Mouse (Mus musculus): ENCODE data around the gene Tmem212. TPM values are rescaled to one million over a fixed set of nuclear protein-coding genes. Genes with fewer than 3 reads are reported as not detected.

Tmem212 gene
- total and polyA plus RNA-seq, 2 experiments from 2014 or later = not detected

DNA sequence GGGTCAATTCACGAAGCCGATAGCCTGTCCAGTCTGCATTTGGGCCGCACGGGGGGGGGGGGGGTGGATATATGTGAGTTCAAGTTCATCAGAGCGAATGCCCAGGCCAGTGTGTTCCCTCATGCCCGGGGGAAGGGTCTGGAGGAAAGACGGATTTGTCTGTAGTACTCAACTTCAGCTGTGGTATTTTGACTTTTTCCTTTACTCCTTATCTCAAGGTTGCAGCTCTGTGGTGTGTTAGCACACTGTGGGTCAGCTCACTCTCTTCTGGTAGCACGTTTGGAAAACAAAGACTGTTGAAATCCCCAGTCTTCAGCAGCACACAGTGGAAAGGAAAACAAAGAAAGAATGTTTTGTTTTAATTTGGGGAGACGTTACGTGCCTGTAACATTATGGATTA lies 2.0 kb upstream of the Tmem212 start:
- Histone ChIP-seq H3K9ac (replicated peaks; ENCODE audit: low read depth, low read length) (no peak overlapping the region), H3K27ac (ENCODE audit: low read depth) (no peak overlapping the region), H3K9me3 (replicated peaks; ENCODE audit: control insufficient read depth, low read length) (no peaks in the 10 kb centered on the region), H3K4me1 (ENCODE audit: control insufficient read depth, insufficient read depth) (peaks cover 6% of the 10 kb centered on the region), H3K4me3 (ENCODE audit: low read depth, low read length) (no peak overlapping the region), H3K36me3 (replicated peaks; ENCODE audit: control insufficient read depth, insufficient read depth, low read length) (no peaks in the 10 kb centered on the region), H3K27me3 (ENCODE audit: control insufficient read depth, insufficient read depth, low read length) (no peaks in the 10 kb centered on the region), H3K4me2 (ENCODE audit: low read depth, low read length) (no peak overlapping the region)
- DNase-seq (ENCODE audit: low spot score) = no peak
- TF ChIP-seq EP300 (IDR thresholded peaks at IDR 0.05; ENCODE audit: low read depth) = no peak
- no peak for TF ChIP-seq CTCF (IDR thresholded peaks at IDR 0.05; ENCODE audit: low read depth)
- 0 out of 2 replicates have a peak, but pooled peaks have one; percentile 25 for ATAC-seq (ENCODE audit: insufficient read depth, low read depth)
- WGBS = 54% methylated on average over 10 of the region's 10 CpGs

GRCm38 (mm10) chr3:27886578-27886977 lies 9.6 kb downstream of the Tmem212 start:
- Histone ChIP-seq H3K9ac (replicated peaks; ENCODE audit: low read depth, low read length) (no peak overlapping the region), H3K4me2 (ENCODE audit: low read depth, low read length) (no peak overlapping the region), H3K4me1 (ENCODE audit: control insufficient read depth, insufficient read depth) (peaks cover 15% of the 10 kb centered on the region; the same call in 1 of the 2 replicates), H3K4me3 (ENCODE audit: low read depth, low read length) (no peak overlapping the region), H3K27me3 (ENCODE audit: control insufficient read depth, insufficient read depth, low read length) (no peaks in the 10 kb centered on the region), H3K9me3 (replicated peaks; ENCODE audit: control insufficient read depth, low read length) (no peaks in the 10 kb centered on the region), H3K27ac (ENCODE audit: low read depth) (no peak overlapping the region), H3K36me3 (replicated peaks; ENCODE audit: control insufficient read depth, insufficient read depth, low read length) (no peaks in the 10 kb centered on the region)
- 27% methylated on average over 7 of the region's 7 CpGs for WGBS
- ATAC-seq (ENCODE audit: insufficient read depth, low read depth) = peak; percentile 36; the same call in 1 of the 2 replicates
- TF ChIP-seq CTCF (IDR thresholded peaks at IDR 0.05; ENCODE audit: low read depth) (no peak), EP300 (IDR thresholded peaks at IDR 0.05; ENCODE audit: low read depth) (no peak)
- peak; percentile 53 for DNase-seq (ENCODE audit: low spot score)

GRCm38 (mm10) chr3:27885585-27885984 lies 10.6 kb downstream of the Tmem212 start:
- no peak overlapping the region for H3K4me2 ChIP-seq (ENCODE audit: low read depth, low read length)
- H3K27ac ChIP-seq (ENCODE audit: low read depth) = no peak overlapping the region
- WGBS = 86% methylated on average over 6 of the region's 6 CpGs
- no peak for TF ChIP-seq EP300 (IDR thresholded peaks at IDR 0.05; ENCODE audit: low read depth)
- no peak for TF ChIP-seq CTCF (IDR thresholded peaks at IDR 0.05; ENCODE audit: low read depth)
- ATAC-seq (ENCODE audit: insufficient read depth, low read depth) = no peak
- H3K4me3 ChIP-seq (ENCODE audit: low read depth, low read length) = no peak overlapping the region
- H3K9ac ChIP-seq (replicated peaks; ENCODE audit: low read depth, low read length) = no peak overlapping the region
- no peaks in the 10 kb centered on the region for H3K9me3 ChIP-seq (replicated peaks; ENCODE audit: control insufficient read depth, low read length)
- H3K4me1 ChIP-seq (ENCODE audit: control insufficient read depth, insufficient read depth) = peaks cover 15% of the 10 kb centered on the region; the same call in 1 of the 2 replicates
- H3K36me3 ChIP-seq (replicated peaks; ENCODE audit: control insufficient read depth, insufficient read depth, low read length) = no peaks in the 10 kb centered on the region
- no peaks in the 10 kb centered on the region for H3K27me3 ChIP-seq (ENCODE audit: control insufficient read depth, insufficient read depth, low read length)
- DNase-seq (ENCODE audit: low spot score) = no peak

GRCm38 (mm10) chr3:27881897-27882835 lies 14.0 kb downstream of the Tmem212 start:
- whole genome bisulfite sequencing = 42% methylated on average over 6 of the region's 6 CpGs
- Histone ChIP-seq H3K4me1 (ENCODE audit: control insufficient read depth, insufficient read depth) (peaks cover 11% of the 10 kb centered on the region; the same call in 1 of the 2 replicates), H3K4me3 (ENCODE audit: low read depth, low read length) (no peak overlapping the region), H3K9me3 (replicated peaks; ENCODE audit: control insufficient read depth, low read length) (no peaks in the 10 kb centered on the region), H3K27me3 (ENCODE audit: control insufficient read depth, insufficient read depth, low read length) (no peaks in the 10 kb centered on the region), H3K27ac (ENCODE audit: low read depth) (peak overlapping the region; percentile 41), H3K36me3 (replicated peaks; ENCODE audit: control insufficient read depth, insufficient read depth, low read length) (no peaks in the 10 kb centered on the region), H3K9ac (replicated peaks; ENCODE audit: low read depth, low read length) (no peak overlapping the region), H3K4me2 (ENCODE audit: low read depth, low read length) (no peak overlapping the region)
- ATAC-seq (ENCODE audit: insufficient read depth, low read depth) = peak; percentile 49
- 0 out of 2 replicates have a peak, but pooled peaks have one; percentile 27 for TF ChIP-seq EP300 (IDR thresholded peaks at IDR 0.05; ENCODE audit: low read depth)
- no peak for TF ChIP-seq CTCF (IDR thresholded peaks at IDR 0.05; ENCODE audit: low read depth)
- no peak for DNase-seq (ENCODE audit: low spot score)

DNA sequence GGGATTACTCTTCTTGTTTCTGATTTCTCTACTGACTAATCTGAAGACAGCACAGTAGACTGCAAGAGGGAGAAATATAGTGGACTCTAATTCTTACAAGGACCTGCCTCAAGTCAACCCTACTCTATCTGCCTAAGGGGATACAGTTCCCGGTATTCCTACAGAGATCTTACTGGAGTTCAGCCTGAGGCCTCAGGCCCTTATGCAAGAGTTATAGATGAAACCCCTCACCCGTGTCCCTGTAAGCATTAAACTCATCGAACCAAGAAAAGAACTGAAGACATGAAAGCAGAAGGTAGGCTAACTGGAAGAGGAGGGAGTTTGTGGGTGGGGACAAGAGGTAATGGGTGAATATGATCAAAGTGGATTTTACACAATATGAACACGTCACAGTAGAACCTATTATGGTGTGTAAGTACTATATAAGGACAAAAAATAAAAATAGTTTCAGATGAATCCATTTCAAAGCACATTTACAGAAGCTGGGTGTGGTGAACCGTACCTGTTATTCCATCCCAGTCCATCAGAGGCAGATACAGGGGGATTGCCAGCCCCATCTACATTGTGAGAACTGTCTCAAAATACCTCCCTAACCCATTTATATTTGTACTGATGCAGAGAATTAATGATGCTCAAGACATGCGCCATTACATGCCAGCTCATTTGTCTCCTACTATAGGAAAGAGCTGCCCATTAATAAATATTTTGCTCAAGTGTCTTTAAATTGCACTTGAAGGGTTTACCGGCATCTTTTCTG lies 17.1 kb downstream of the Tmem212 start:
- DNase-seq (ENCODE audit: low spot score) (no peak), ATAC-seq (ENCODE audit: insufficient read depth, low read depth) (no peak)
- Histone ChIP-seq H3K27ac (ENCODE audit: low read depth) (no peak overlapping the region), H3K27me3 (ENCODE audit: control insufficient read depth, insufficient read depth, low read length) (no peaks in the 10 kb centered on the region), H3K36me3 (replicated peaks; ENCODE audit: control insufficient read depth, insufficient read depth, low read length) (no peaks in the 10 kb centered on the region), H3K4me1 (ENCODE audit: control insufficient read depth, insufficient read depth) (peaks cover 11% of the 10 kb centered on the region; the same call in 1 of the 2 replicates), H3K9ac (replicated peaks; ENCODE audit: low read depth, low read length) (no peak overlapping the region), H3K4me3 (ENCODE audit: low read depth, low read length) (no peak overlapping the region), H3K9me3 (replicated peaks; ENCODE audit: control insufficient read depth, low read length) (no peaks in the 10 kb centered on the region), H3K4me2 (ENCODE audit: low read depth, low read length) (no peak overlapping the region)
- 87% methylated on average over 7 of the region's 7 CpGs for WGBS
- TF ChIP-seq EP300 (IDR thresholded peaks at IDR 0.05; ENCODE audit: low read depth) (no peak), CTCF (IDR thresholded peaks at IDR 0.05; ENCODE audit: low read depth) (no peak)
